Mouse (Mus musculus) spleen, adult 12 weeks (tissue): ENCODE data around the gene F10.

Experiments used
- DNase-seq: peaks from one replicate; pipeline ENCODE4 v3.0.0; 2022; ENCODE audit warnings: low spot score

Gene F10

DNA sequence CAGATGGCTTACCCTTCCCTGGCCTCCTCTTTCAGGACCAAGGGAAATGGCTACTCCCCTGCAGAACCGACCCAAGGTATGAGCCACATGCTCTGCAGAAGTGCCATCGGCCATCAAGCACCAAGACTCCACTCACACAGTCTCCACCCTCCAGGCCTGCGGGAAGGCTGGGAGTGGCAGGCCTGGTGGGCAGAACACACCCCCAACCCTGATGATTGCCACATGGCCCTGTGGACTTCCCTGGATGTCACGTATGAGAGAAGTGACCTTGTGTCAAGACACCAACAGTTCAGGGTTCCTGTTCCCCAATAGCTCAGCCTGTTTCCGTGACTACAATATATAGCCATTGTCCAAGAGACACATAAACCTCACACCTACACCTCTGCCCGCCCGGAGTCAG is at the start of gene F10:
F10 (plus strand) TSS at position 294 of the 400 bp plus-strand sequence.
- DNase-seq, result no peak

GRCm38 (mm10) chr8:12987571-12987970 is 49.5 kb upstream of the F10 start:
- DNase-seq, result no peak

GRCm38 (mm10) chr8:12988722-12989430 is 48.2 kb upstream of the F10 start:
- DNase-seq, result no peak

GRCm38 (mm10) chr8:12991411-12991810 is 45.7 kb upstream of the F10 start:
- no peak for DNase-seq

GRCm38 (mm10) chr8:12994468-12994867 is 42.6 kb upstream of the F10 start:
- no peak for DNase-seq

DNA sequence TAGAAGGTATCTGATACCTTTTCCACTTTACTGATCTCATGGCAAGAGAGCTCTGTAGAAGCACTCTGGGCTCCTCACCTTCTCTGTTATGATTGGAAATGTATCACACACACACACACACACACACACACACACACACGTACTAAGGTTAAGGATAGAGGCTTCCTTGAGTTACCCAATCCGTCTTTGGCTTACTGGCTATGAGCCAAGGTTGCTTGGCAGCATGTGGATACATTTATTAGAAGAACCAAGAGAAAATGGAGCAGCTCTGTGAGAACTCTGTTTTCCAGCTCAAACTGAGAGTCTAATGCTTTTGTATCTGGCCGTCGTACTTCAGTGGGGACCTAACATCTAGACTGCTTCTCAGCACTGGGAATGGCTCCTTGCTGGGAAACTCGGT is 41.6 kb upstream of the F10 start:
- DNase-seq, result no peak

GRCm38 (mm10) chr8:12996831-12997275 is 40.3 kb upstream of the F10 start:
- no peak for DNase-seq

GRCm38 (mm10) chr8:12998331-12998730 is 38.8 kb upstream of the F10 start:
- DNase-seq, result no peak

DNA sequence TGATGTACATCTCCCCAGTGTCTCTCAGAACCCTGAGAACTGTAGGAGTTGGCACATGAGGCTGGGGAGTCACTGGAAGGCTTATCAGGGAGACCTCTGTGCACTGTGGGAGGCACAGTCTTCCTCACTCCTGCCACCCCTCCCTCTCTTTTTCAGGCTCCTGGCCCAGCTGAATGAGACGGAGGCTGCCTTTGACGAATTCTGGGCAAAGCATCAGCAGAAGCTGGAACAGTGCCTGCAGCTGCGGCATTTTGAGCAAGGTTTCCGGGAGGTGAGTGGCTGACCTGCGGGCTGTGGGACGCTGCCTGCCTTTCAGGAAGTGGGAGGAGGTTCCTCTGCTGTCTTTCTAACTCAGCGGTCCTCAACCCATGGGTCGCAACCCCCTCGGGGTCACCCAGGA is 37.3 kb upstream of the F10 start:
- DNase-seq, result no peak

GRCm38 (mm10) chr8:13007458-13007857 is 29.6 kb upstream of the F10 start:
- no peak for DNase-seq

DNA sequence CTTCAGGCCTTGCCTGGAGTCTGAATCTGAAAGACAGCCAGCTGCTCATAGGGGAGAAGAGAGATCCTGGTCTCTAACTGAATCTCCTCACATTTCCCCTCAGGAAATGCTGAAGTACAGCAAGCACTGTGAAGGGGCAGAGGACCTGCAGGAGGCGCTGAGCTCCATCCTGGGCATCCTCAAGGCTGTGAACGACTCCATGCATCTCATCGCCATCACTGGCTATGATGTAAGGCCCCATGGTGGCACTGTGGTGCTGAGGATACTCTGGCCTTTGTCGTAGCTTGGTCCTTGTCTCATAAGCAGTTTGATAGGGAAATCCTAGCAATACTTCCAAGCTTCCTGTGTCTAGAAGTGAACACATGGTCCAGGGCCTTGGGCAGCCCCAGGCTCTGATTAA is 26.8 kb upstream of the F10 start:
- DNase-seq, result no peak

GRCm38 (mm10) chr8:13019560-13019959 is 17.5 kb upstream of the F10 start:
- DNase-seq, result no peak

GRCm38 (mm10) chr8:13021830-13022229 is 15.3 kb upstream of the F10 start:
- DNase-seq, result no peak

DNA sequence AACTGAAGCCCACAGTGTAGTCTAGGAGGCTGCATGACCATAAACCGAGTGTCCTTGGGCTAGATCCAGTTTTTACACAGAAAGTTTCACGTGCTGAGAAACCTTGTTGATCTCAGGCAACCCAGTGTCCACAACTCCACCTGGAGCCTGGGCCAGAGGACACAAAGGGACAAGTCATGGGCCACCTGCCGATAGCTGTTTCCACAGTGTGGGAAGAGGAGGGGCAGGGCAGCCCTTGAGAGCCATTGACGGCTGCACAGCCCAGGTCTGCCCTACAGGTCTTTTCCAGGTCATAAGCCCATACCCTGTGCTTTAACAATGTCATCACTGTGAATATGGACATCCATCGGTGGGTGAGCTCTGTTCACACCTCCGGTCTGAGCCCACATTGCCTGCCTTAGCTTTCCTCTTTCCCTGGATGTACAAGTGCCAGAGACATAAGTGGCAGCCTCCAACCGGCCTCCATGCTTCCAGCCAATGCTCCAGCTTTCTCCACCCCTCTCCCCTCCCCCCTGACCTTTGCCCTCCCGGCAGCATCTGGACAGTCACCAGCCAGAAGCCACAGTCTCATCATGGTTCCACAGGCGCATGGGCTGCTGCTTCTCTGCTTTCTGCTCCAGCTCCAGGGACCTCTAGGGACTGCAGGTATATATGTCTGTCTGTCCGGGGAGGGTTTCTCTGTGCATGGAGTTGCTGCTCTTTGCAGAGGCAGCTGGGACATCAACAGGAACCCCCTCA is 11.5 kb upstream of the F10 start, which contains the start of gene F7:
F7 (plus strand) TSS at position 548 of the 738 bp plus-strand sequence.
- DNase-seq, result no peak

DNA sequence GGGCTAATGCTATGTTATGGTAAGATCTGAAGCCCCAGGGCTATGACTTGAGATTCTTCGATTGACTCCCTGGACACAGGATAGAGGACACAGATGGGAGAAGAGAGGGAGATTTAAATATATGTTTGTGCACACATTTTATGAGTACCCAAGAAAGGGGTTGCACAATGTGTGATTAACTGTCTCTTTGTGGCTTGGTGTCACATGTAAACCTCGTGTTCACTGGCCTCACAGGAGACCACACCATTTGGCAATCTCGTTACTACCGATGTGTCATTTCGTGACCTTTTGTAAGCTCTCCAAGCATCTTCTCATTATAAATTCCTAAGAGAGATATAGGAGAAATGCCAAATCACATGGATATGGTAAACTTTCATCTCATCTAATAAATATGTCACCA is 9.5 kb upstream of the F10 start:
- no peak for DNase-seq

- no peak for DNase-seq
Measured at GRCm38 (mm10) chr8:13028482-13028881, 8.6 kb upstream of the F10 start.

GRCm38 (mm10) chr8:13036346-13036812 is 729 bp upstream of the F10 start:
- no peak for DNase-seq

GRCm38 (mm10) chr8:13037569-13037968 is 461 bp downstream of the F10 start:
- DNase-seq, result no peak

DNA sequence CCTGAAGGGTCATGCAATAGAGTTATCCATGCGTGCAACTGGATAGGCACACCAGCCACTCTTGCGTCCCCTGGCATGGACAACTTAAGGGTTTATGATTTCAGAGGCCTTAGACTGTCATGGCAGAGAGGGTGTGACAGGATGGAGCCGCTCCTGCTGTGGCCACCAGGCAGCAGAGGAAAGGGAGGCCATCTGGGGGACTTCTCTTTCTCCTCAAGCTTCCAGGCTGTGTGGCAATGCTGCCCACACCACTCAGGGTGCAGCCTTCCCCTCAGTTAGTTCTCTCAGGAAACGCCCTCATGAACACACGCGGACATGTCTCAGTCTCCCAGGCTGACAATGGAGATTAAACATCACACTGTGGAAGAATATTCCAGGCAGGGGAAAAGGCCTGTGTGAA is 1.9 kb downstream of the F10 start:
- no peak for DNase-seq

- DNase-seq, result no peak
Measured at GRCm38 (mm10) chr8:13041459-13041858, 4.4 kb downstream of the F10 start.

DNA sequence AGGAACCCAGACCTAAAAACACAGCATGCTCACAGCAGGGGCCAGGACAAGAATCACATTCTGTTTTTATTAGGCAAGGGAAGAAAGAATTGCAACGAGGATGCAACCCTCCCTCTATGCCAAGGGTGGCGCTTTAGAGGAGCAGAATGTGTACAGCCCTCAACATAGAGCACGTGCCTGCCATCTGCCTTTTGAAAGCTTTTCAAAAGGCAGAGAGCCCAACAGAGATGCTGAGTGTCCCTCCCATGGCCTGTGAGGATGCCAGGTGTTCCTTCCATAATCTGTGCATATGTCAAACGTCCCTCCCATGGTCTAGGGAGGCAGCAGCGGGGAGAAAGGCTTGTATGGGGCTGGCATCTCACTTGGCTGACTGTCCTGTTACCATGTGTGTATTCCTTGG is 10.5 kb downstream of the F10 start:
- DNase-seq, result no peak

DNA sequence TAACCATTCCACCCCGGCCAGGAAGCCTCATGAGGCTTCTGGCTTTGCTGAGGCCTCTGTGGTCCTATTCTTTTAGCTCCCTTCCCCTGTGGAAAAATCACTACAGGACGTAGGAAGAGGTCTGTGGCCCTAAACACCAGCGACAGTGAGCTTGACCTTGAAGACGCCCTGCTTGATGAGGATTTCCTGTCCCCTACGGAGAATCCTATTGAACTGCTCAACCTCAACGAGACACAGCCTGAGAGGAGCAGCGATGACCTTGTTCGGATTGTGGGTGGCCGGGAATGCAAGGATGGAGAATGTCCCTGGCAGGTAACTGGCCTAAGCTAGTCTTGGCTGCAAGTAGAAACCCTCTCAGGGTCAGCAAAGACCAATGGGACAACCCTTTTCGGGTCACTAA is 13.4 kb downstream of the F10 start:
- no peak for DNase-seq

GRCm38 (mm10) chr8:13057351-13057750 is 20.2 kb downstream of the F10 start:
- no peak for DNase-seq
